Mouse (Mus musculus) layer of hippocampus, adult 9-10 months (tissue): ENCODE measurements around the gene Rusc2.

ENCODE experiments used
- DNase-seq: peaks from one replicate; pipeline ENCODE4 v3.0.0; 2022; ENCODE audit warnings: low spot score

Rusc2 gene

GRCm38 (mm10) chr4:43447251-43447650, 65.5 kb downstream of the Rusc2 start:
- DNase-seq, result no peak

- DNase-seq, result no peak
These were observed 66.8 kb downstream of the Rusc2 start for GRCm38 (mm10) chr4:43448554-43448953.

GRCm38 (mm10) chr4:43452315-43452714, 70.5 kb downstream of the Rusc2 start:
- DNase-seq, result no peak

GRCm38 (mm10) chr4:43453413-43453812, 71.6 kb downstream of the Rusc2 start:
- no peak for DNase-seq

GRCm38 (mm10) chr4:43454041-43454836, 72.5 kb downstream of the Rusc2 start, which contains the start of gene Cd72:
TSS of gene Cd72 (minus strand) at chr4:43454628.
- no peak for DNase-seq

- DNase-seq, result no peak
These were observed 74.7 kb downstream of the Rusc2 start for GRCm38 (mm10) chr4:43456470-43456869.

GRCm38 (mm10) chr4:43457124-43457523, 75.3 kb downstream of the Rusc2 start:
- DNase-seq, result no peak

- DNase-seq, result no peak
These were observed 81.3 kb downstream of the Rusc2 start for GRCm38 (mm10) chr4:43463102-43463501.

GRCm38 (mm10) chr4:43465935-43466334, 84.2 kb downstream of the Rusc2 start:
- no peak for DNase-seq

GRCm38 (mm10) chr4:43466872-43467271, 85.1 kb downstream of the Rusc2 start:
- no peak for DNase-seq

GRCm38 (mm10) chr4:43470301-43470700, 88.5 kb downstream of the Rusc2 start:
- no peak for DNase-seq

GRCm38 (mm10) chr4:43473636-43474035, 91.9 kb downstream of the Rusc2 start:
- no peak for DNase-seq

GRCm38 (mm10) chr4:43476604-43477003, 94.8 kb downstream of the Rusc2 start:
- DNase-seq, result no peak
